Mouse (Mus musculus) thymus, adult 2 months (tissue): ENCODE measurements around the gene Ppm1l. TPM values are rescaled to one million over a fixed set of nuclear protein-coding genes. Genes with fewer than 3 reads are reported as not detected.
A peak's percentile ranks its signal among the peaks of the same experiment; 100 is the strongest.

ENCODE experiments used
- DNase-seq: peaks from one replicate; pipeline ENCODE4 v3.0.0; 2021
- H3K27ac ChIP-seq: fragments of 200-500 bp; 2 replicates; pipeline ENCODE4 v1.5.1; 2012; ENCODE audit warnings: low read length, control low read depth; ENCODE audit not compliant: control insufficient read depth, insufficient read depth
- H3K27me3 ChIP-seq: fragments of 200-500 bp; 2 replicates; pipeline ENCODE4 v1.6.1; 2012; ENCODE audit warnings: mild to moderate bottlenecking, low read length, moderate library complexity, mixed read lengths; ENCODE audit not compliant: control insufficient read depth, insufficient read depth
- H3K36me3 ChIP-seq: fragments of 200-500 bp; 2 replicates; pipeline ENCODE4 v1.6.1; 2012; ENCODE audit warnings: mild to moderate bottlenecking, low read length, moderate library complexity; ENCODE audit not compliant: control insufficient read depth, insufficient read depth
- H3K4me1 ChIP-seq: fragments of 200-500 bp; replicated peaks from 2 replicates; pipeline ENCODE4 v1.6.1; 2012; ENCODE audit warnings: low read length; ENCODE audit not compliant: control insufficient read depth, insufficient read depth
- H3K4me3 ChIP-seq: fragments of 200-500 bp; 2 replicates; pipeline ENCODE4 v1.5.1; 2012; ENCODE audit warnings: mild to moderate bottlenecking, low read length, control low read depth, moderate library complexity; ENCODE audit not compliant: control insufficient read depth, insufficient read depth
- CTCF ChIP-seq: fragments of 200-500 bp; IDR thresholded peaks from 2 replicates; pipeline ENCODE4 v1.5.1; 2012; ENCODE audit warnings: mild to moderate bottlenecking, control low read depth, low read length, moderate library complexity, borderline replicate concordance; ENCODE audit not compliant: control insufficient read depth, poor library complexity, insufficient read depth; ENCODE audit errors: extremely low read depth
- POLR2A ChIP-seq: fragments of 200-500 bp; IDR thresholded peaks from 2 replicates; pipeline ENCODE4 v1.6.1; 2012; ENCODE audit warnings: mild to moderate bottlenecking, low read length, control low read depth, moderate library complexity; ENCODE audit not compliant: control insufficient read depth, poor library complexity, insufficient read depth; ENCODE audit errors: extremely low read depth
- WGBS: fragments of 180-500 bp; shearing (Covaris S2); methylation state at CpG from one replicate; pipeline ENCODE4 v1.1.7; 2018; 5-methylcytosine and 5-hydroxymethylcytosine counted together
- polyA plus RNA-seq: library from polyadenylated mRNA; depleted of rRNA; stranded (reverse); fragments of >200 nt; gene quantifications from 2 replicates; pipeline ENCODE4 v1.2.3, GENCODE M21; 2012

Gene Ppm1l
- polyA plus RNA-seq, 1 experiment, result 2.6 TPM

DNA sequence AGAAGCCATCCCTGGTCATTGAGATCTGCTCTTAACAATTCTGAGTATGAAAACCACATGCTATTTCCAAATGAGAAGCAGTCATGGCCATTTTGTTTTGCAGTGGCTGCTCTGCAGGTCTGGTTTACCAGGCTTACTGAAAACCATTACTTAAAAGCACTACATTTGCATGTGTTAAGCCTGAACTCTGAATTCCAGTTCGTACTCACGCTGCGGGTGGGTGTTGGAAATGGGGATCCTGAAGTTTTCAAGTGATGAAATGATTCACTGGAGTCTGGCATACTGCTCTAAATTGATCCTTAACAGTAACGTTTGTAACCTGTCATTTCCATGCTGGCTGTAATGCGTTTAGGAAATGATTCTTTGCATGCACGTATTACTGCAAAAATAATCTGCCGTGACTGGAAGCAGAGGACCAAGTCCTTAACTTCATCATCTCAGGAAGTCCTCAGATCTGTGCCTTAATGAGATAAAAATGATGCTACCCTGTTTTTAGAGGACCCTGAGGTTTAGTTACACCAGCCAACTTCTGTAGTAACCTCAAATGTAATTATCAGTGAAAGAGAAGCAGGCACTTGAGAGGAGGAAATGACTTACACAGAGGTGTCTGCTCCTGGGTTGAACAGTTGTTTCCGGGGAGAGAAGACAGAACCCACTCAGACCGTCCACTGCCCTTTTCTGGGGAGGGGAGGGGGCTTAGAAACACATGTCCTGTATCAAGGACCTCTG, 151.8 kb downstream of the Ppm1l start:
- H3K36me3 ChIP-seq, result no peaks in the 10 kb centered on the region
- WGBS, result 15% methylated on average over 9 of the region's 9 CpGs
- H3K27ac ChIP-seq, result no peak overlapping the region
- DNase-seq, result no peak
- no peak overlapping the region for H3K4me3 ChIP-seq
- no peaks in the 10 kb centered on the region for H3K27me3 ChIP-seq
- TF ChIP-seq CTCF (no peak), POLR2A (no peak)
- peaks cover 3% of the 10 kb centered on the region for H3K4me1 ChIP-seq

DNA sequence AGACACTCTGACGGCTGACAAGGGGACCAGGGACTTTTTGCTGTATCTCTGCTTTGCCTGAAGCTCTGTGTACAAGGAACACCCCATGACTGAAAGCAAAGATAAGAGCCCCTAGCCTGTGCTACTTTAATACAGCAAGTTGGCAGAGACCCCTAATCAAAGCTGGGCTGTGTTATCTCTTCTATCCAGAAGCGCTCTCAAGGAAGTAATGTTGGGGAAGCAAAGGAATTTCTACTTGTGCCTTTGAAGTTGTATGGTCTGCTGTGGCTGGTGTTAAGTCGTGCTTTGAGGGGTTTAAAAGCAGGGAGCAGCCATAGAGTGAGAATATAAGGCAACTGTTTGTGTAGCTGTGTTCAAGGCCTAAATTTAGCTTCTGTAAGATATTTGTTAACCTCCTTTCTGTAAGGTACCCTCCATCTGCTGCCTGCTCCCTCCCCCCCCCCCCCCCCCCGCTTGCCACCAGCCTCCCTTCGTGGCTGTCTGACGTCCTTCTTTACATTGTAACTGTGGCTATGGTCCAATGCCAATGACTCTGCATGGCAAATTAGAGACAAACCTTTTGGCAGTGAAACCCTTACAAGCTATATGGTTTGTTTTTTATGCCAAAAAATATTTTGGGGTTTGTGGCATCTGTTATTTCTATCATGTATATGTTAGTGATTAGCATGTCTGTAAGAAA, 152.9 kb downstream of the Ppm1l start:
- Histone ChIP-seq H3K4me3 (no peak overlapping the region), H3K36me3 (no peaks in the 10 kb centered on the region), H3K27ac (no peak overlapping the region), H3K4me1 (peaks cover 3% of the 10 kb centered on the region), H3K27me3 (no peaks in the 10 kb centered on the region)
- no peak for DNase-seq
- 42% methylated on average over 6 of the region's 6 CpGs for WGBS
- no peak for TF ChIP-seq CTCF
- no peak for TF ChIP-seq POLR2A

DNA sequence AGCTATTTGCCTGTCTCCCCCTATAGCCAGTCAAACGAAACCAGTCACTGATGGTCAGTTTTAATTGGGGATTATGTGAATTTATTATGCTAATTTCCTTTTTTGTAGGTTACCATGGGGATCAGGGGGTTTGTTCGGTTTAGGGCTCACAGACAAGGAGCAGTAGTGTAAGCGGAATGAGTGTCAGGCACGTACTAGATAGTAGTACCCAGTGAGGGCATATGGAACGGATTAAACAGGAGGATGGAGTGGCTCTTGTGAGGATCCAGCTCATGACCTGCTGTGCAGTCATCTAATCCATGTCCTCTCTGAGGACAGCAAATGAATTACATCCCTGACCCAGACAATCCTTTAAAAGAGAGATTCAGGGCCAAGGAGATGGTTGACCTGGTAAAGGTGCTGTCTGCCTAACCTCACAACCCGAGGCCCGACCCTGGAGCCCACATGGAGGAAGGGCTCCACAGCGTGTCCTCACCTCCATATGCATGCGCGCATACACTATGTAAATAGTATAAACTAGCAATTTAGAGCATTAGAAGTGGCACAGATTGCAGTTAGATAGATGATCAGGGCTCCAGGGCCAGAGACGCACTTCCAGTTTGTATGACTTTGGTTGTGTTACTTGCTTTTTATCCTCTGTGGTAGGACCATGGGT, 153.6 kb downstream of the Ppm1l start:
- WGBS, result 94% methylated on average over 11 of the region's 11 CpGs
- no peaks in the 10 kb centered on the region for H3K27me3 ChIP-seq
- DNase-seq, result no peak
- TF ChIP-seq CTCF (no peak), POLR2A (no peak)
- no peak overlapping the region for H3K27ac ChIP-seq
- no peaks in the 10 kb centered on the region for H3K36me3 ChIP-seq
- no peak overlapping the region for H3K4me3 ChIP-seq
- H3K4me1 ChIP-seq, result peaks cover 3% of the 10 kb centered on the region

DNA sequence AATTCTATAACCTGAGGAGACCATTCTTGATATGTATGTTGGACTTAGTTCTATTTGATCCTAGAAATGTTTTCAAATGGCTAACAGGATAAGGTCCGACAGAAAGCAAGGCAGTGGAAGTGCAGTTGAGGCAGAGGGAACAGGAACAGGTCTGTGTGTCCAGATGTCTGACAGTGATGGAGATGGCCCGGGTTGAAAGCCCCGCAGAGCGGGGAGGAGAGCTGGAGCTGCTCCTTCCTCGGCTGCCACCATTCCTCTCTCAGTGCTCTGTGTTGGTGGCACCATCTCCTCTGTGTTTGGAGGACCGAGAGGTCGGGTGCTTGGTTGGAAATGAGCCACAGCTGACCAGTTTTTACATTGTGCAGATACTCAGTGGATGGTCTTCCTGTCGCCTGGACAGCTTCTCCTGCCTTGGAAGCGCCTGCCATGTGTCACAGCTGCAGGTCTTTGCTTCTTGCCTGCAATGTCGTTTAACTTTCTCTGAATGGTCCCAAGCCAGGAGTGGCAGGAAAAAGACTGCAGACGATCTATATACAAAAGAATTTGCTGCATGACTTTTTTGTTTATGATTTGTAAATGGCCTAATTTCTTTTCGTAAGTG, 159.3 kb downstream of the Ppm1l start:
- Histone ChIP-seq H3K4me1 (no peaks in the 10 kb centered on the region), H3K27me3 (no peaks in the 10 kb centered on the region), H3K4me3 (no peak overlapping the region), H3K36me3 (no peaks in the 10 kb centered on the region), H3K27ac (no peak overlapping the region)
- 94% methylated on average over 12 of the region's 12 CpGs for whole genome bisulfite sequencing
- DNase-seq, result no peak
- TF ChIP-seq CTCF (no peak), POLR2A (no peak)

DNA sequence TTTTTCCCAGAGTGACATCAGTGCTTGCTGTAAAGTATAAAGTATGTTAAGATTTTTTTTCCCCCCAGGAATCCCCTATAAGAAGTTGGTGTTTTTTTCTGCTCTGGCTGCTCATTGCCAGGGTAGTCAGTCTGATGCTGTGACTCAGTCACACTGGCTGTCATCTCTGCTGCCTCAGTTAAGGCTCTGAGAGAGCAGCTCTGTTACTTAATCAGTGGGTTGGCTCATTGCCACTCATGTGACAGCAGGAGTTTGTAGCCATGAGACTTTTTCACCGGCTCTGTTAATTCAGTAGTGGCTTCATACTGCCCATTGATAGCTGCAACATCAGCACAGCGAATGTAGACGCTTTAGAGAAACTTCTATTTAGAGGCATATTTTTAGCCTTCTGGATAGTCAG, 163.3 kb downstream of the Ppm1l start:
- 88% methylated on average over 3 of the region's 3 CpGs for WGBS
- Histone ChIP-seq H3K4me3 (no peak overlapping the region), H3K27ac (no peak overlapping the region), H3K4me1 (no peaks in the 10 kb centered on the region), H3K36me3 (no peaks in the 10 kb centered on the region), H3K27me3 (no peaks in the 10 kb centered on the region)
- DNase-seq, result no peak
- TF ChIP-seq POLR2A (no peak), CTCF (no peak)

DNA sequence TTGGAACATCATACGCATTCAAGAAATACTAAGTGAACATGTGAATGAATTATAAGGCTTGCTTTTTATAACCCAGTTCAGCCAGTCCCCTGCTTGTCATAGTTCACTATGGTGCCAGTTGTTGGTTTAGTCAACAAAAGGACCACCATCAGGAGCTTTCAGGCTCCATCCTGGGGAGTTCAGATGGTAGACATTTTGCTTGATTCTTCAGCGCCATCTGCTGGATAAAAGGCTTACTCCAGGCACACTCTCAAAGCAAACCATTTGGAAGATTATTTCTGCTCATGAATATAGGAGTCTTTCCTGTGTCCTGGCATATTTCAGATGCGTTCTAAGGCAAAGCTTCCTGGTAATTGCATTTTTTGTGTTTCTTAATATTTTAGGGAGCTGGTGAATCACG, 165.2 kb downstream of the Ppm1l start:
- 33% methylated on average over 4 of the region's 4 CpGs for WGBS
- Histone ChIP-seq H3K36me3 (no peaks in the 10 kb centered on the region), H3K27me3 (no peaks in the 10 kb centered on the region), H3K27ac (no peak overlapping the region), H3K4me3 (no peak overlapping the region), H3K4me1 (no peaks in the 10 kb centered on the region)
- no peak for TF ChIP-seq CTCF
- TF ChIP-seq POLR2A, result no peak
- DNase-seq, result peak; percentile 59
